Mouse (Mus musculus) liver, embryonic 14.5 days (tissue): ENCODE measurements at regions not wholly inside any gene's neighbourhood (a gene's known extent, or its start where the extent isn't known, plus 50 kb on each side); places are given as distances from the start of the nearest gene placed in this dataset.

Experiments
- ATAC-seq: fragments of 200-750 bp; cut with Nextera tagmentation; 2 replicates; pipeline ENCODE4 v1.8.0; 2017; ENCODE audit warnings: moderate number of reproducible peaks, mild to moderate bottlenecking, moderate library complexity; ENCODE audit not compliant: insufficient read depth
- DNase-seq, 3 experiments: peaks; one replicate each; pipeline ENCODE4 v3.0.0-alpha.2; 2012 to 2013; ENCODE audit warnings: low read depth in 3 of 3, low spot score in 3 of 3
- H3K27ac ChIP-seq: fragments of 300-500 bp; sonication (generic); 2 replicates; pipeline ENCODE4 v1.5.1; 2014; ENCODE audit warnings: moderate library complexity, mild to moderate bottlenecking, control low read depth, inconsistent platforms
- H3K27me3 ChIP-seq: fragments of 300-500 bp; sonication (generic); 2 replicates; pipeline ENCODE4 v1.6.1; 2014; ENCODE audit warnings: mild to moderate bottlenecking, low read length, moderate library complexity; ENCODE audit not compliant: control insufficient read depth, insufficient read depth
- H3K36me3 ChIP-seq: fragments of 300-500 bp; sonication (generic); replicated peaks from 2 replicates; pipeline ENCODE4 v1.6.1; 2014; ENCODE audit warnings: low read depth; ENCODE audit not compliant: control insufficient read depth, insufficient read depth
- H3K4me1 ChIP-seq, 2 experiments: fragments of 200-500 bp in 1 of 2; fragments of 300-500 bp in 1 of 2; sonication (generic) in 1 of 2; replicated peaks; 2 replicates each; pipeline ENCODE4 v1.6.1; 2012 to 2014; ENCODE audit warnings: antibody characterized with exemption in 1 of 2, inconsistent platforms in 1 of 2, low read length in 1 of 2; ENCODE audit not compliant: control insufficient read depth in 2 of 2, insufficient read depth in 2 of 2
- H3K4me2 ChIP-seq: fragments of 300-500 bp; sonication (generic); 2 replicates; pipeline ENCODE4 v1.6.1; 2014; ENCODE audit warnings: low read depth, mild to moderate bottlenecking, control low read depth, moderate library complexity
- H3K4me3 ChIP-seq, 2 experiments: fragments of 200-500 bp in 1 of 2; fragments of 300-500 bp in 1 of 2; sonication (generic) in 1 of 2; 2 replicates each; pipeline ENCODE4 v1.5.1; 2012 to 2014; ENCODE audit warnings: low read depth in 2 of 2, low read length in 2 of 2, mild to moderate bottlenecking in 2 of 2, control low read depth in 1 of 2, inconsistent platforms in 1 of 2, moderate library complexity in 1 of 2; ENCODE audit not compliant: insufficient read depth in 1 of 2
- H3K9ac ChIP-seq: fragments of 300-500 bp; sonication (generic); replicated peaks from 2 replicates; pipeline ENCODE4 v1.6.1; 2014; ENCODE audit warnings: mild to moderate bottlenecking, control low read depth, moderate library complexity
- H3K9me3 ChIP-seq: fragments of 300-500 bp; sonication (generic); 2 replicates; pipeline ENCODE4 v1.6.1; 2016; ENCODE audit warnings: low read length, mixed read lengths; ENCODE audit not compliant: control insufficient read depth
- CTCF ChIP-seq: IDR thresholded peaks from 2 replicates; pipeline ENCODE4 v1.5.1; 2016; ENCODE audit warnings: antibody characterized with exemption, low read depth, control low read depth
- EP300 ChIP-seq: IDR thresholded peaks from 2 replicates; pipeline ENCODE4 v1.6.1; 2016; ENCODE audit warnings: antibody characterized with exemption, low read depth
- WGBS: fragments of 180-500 bp; shearing (Covaris S2); extraction: QIAGEN DNeasy Blood & Tissue Kit; methylation state at CpG from one replicate; pipeline ENCODE4 v1.1.7; 2014; ENCODE audit not compliant: insufficient replicate concordance; 5-methylcytosine and 5-hydroxymethylcytosine counted together

DNA sequence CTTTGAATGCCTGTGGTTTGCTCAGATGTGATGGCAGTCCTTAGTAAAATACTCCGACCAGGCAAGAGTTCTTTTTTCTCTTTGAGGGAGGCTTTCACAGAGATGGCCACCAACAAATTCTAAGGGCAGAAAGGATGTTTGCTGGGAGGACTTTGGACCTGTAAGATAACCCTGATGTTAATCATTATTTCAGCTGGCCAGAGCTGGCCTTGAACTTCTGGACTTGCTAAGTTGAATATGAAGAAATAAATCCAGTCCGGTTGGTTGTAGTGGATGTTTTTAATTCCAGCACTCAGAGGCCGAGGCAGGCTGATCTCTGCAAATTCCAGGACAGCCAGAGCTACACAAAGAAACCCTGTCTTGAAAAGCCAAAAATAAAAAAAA is 222.9 kb upstream of the Klf3 start:
- peak overlapping the region; percentile 63 for H3K9ac ChIP-seq
- H3K9me3 ChIP-seq = no peaks in the 10 kb centered on the region
- peak; percentile 1; the same call in 1 of the 2 replicates for ATAC-seq
- no peaks in the 10 kb centered on the region for H3K27me3 ChIP-seq
- TF ChIP-seq EP300 = no peak
- TF ChIP-seq CTCF = no peak
- no peak for DNase-seq
- peak overlapping the region; percentile 72 for H3K4me2 ChIP-seq
- H3K36me3 ChIP-seq = no peaks in the 10 kb centered on the region
- H3K4me1 ChIP-seq = peaks cover 30 to 57% of the 10 kb centered on the region in 2 experiments
- WGBS = 36% methylated on average over 3 of the region's 3 CpGs
- H3K4me3 ChIP-seq = peak overlapping the region in 1 of 2 experiments; percentile 22; a peak in 2 of 4 replicates
- peak overlapping the region; percentile 73 for H3K27ac ChIP-seq

DNA sequence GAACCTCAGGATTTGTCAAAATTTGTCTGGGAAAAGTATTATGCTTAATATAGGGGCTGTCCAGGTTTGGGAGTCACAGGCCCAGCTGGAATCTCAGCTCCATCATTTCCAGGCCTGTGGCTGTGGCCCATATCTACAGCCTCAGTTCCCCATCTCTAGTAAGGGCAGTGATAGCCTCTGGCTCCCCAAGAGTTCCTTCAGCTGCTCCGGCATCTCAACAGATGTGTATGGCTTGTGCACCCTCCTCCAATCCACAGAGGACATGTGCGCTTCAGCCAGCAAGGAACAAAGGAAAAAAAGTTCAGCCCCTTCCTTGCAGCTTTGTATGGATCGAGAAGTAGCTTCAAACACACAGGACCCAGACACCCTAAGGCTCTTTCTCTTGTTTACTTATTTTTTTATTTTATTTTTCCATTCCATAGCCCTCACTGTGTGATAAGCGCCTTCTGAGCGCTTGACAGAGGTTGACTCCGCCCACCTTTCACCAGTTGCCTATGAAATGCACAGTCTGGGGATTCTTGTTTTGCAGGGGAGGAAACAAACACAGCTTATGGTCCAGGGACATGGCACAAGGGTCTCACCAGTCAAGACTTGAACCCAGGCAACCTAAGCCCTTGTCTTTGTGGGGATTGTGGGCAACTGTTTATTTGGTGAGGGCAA is 222.3 kb upstream of the Klf3 start:
- Histone ChIP-seq H3K9me3 (no peaks in the 10 kb centered on the region), H3K27ac (peak overlapping the region; percentile 69), H3K4me1 (peaks cover 31 to 57% of the 10 kb centered on the region in 2 experiments), H3K36me3 (no peaks in the 10 kb centered on the region), H3K9ac (0 out of 2 replicates have a peak overlapping the region, but pooled peaks have one; percentile 24), H3K27me3 (no peaks in the 10 kb centered on the region), H3K4me3 (no peak overlapping the region), H3K4me2 (peak overlapping the region; percentile 72; the same call in 1 of the 2 replicates)
- no peak for TF ChIP-seq CTCF
- no peak for TF ChIP-seq EP300
- WGBS = 35% methylated on average over 6 of the region's 6 CpGs
- DNase-seq (peak in 1 of 3 experiments; percentile 53), ATAC-seq (peak; percentile 38)

DNA sequence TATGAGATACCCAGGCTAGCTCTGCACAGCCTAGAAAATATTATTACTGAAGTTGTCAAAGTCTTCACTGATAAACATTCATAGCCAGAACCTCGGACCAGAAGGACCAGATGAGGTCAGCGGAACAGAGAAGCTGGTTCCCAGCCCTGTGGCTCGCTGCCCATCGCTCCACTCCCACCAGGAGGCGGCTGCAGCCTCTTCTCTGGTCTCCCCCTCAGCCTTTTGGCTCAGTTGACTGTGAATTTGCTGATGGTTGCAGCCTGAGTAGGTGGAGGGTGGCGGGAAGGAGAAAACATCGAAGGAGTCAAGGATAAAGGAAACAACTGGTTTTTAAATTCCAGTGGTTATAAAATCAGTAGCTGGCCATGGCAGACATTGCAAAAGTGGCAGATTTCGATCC is 221.7 kb upstream of the Klf3 start:
- H3K27ac ChIP-seq = peak overlapping the region; percentile 18
- peaks cover 34 to 62% of the 10 kb centered on the region in 2 experiments for H3K4me1 ChIP-seq
- TF ChIP-seq CTCF = peak; percentile 21; the same call in 1 of the 2 replicates
- TF ChIP-seq EP300 = no peak
- H3K27me3 ChIP-seq = no peaks in the 10 kb centered on the region
- H3K36me3 ChIP-seq = no peaks in the 10 kb centered on the region
- no peak overlapping the region for H3K4me3 ChIP-seq
- no peaks in the 10 kb centered on the region for H3K9me3 ChIP-seq
- 68% methylated on average over 8 of the region's 8 CpGs for WGBS
- DNase-seq (no peak), ATAC-seq (no peak)
- H3K9ac ChIP-seq = 0 out of 2 replicates have a peak overlapping the region, but pooled peaks have one; percentile 24
- no peak overlapping the region for H3K4me2 ChIP-seq

DNA sequence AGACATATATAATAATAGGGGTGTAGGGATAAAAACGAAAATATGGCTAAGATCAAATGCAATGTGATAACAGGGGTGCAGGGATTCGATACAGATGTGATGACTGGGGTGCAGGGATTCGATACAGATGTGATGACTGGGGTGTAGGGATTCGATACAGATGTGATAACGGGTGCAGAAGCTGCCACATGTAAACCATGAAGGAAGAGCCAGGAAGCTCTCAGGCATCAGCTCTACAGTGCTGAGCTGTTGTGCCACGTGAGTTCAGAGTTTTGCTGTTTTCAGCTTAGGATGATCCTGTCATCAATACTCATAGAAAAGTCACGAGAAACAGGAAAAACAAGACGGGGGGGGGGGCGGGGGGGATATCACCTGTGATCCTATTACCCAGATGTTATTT is 221.2 kb upstream of the Klf3 start:
- no peaks in the 10 kb centered on the region for H3K36me3 ChIP-seq
- ATAC-seq (no peak), DNase-seq (no peak)
- no peak overlapping the region for H3K27ac ChIP-seq
- no peak overlapping the region for H3K4me2 ChIP-seq
- H3K9ac ChIP-seq = no peak overlapping the region
- no peak for TF ChIP-seq CTCF
- TF ChIP-seq EP300 = no peak
- H3K4me3 ChIP-seq = no peak overlapping the region
- peaks cover 1% of the 10 kb centered on the region; the same call in 1 of the 2 replicates for H3K9me3 ChIP-seq
- WGBS = 61% methylated on average over 9 of the region's 9 CpGs
- no peaks in the 10 kb centered on the region for H3K27me3 ChIP-seq
- H3K4me1 ChIP-seq = peaks cover 40 to 63% of the 10 kb centered on the region in 2 experiments

DNA sequence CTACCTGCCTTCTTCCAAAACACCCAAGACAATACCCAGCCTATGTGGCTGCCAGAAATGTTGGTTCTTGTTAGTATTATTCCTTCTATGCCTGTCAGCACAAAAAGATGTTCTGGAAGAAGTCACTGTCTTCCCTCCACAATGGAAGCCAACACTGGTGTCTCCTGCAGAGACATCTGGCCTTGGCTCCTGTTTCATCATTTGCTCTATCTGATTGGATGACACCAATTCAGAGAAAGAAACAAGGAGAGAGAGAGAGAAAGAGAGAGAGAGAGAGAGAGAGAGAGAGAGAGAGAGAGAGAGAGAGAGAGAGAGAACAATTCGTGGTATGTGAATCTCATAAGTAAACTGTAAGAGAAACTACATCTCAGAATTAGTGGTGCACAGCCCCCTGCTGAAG is 218.9 kb upstream of the Klf3 start:
- peaks cover 2% of the 10 kb centered on the region; the same call in 1 of the 2 replicates for H3K9me3 ChIP-seq
- no peaks in the 10 kb centered on the region for H3K36me3 ChIP-seq
- no peak for TF ChIP-seq CTCF
- TF ChIP-seq EP300 = no peak
- no peak for DNase-seq
- H3K4me3 ChIP-seq = no peak overlapping the region
- ATAC-seq = no peak
- H3K27me3 ChIP-seq = no peaks in the 10 kb centered on the region
- H3K4me1 ChIP-seq = peaks cover 53 to 59% of the 10 kb centered on the region in 2 experiments
- H3K27ac ChIP-seq = no peak overlapping the region
- H3K4me2 ChIP-seq = no peak overlapping the region
- H3K9ac ChIP-seq = no peak overlapping the region
- 60% methylated on average over 1 of the region's 1 CpGs for WGBS
